Mouse (Mus musculus): ENCODE results near the gene Pcdh8. TPM values are rescaled to one million over a fixed set of nuclear protein-coding genes. Genes with fewer than 3 reads are reported as not detected.

The Pcdh8 gene
- polyA plus RNA-seq (2014; fragmentation: Illumina TruSeq; extraction: RNeasy Lipid Tissue Mini Kit (QIAGEN cat#74804); ENCODE audit: low read depth, low replicate concordance): not detected

DNA sequence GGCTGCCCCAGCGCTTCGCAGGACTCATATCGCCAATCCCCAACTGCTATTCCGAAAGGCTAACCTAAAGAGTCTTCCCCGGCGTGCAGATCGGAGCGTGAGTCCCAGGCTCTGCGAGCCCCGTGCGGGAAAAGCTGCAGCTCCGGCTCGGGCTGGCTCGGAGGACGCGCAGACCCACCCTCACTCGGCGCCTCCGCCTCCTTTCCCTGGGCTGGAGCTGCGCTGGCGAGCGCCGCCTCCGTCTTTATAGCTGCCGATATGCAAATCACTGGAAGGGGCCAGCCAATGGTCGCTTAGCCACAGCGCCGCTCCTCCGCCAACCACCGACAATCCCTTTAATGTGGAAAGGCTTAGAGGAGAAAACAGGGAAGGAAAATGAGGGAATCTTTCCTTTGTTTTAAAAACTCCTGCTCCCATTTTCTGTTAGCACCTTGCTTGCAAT, at the start of gene Pcdh8:
Gene Pcdh8 (minus strand): TSS at position 219 of the 442 bp plus-strand sequence.

Other genes starting within 250 kb of the Pcdh8 start
- gene Sugt1, start 183.6 kb downstream of the Pcdh8 start, polyA plus RNA-seq (2014; fragmentation: Illumina TruSeq; extraction: RNeasy Lipid Tissue Mini Kit (QIAGEN cat#74804); ENCODE audit: low read depth, low replicate concordance): 229 TPM
- gene Cnmd, start 109.1 kb downstream of the Pcdh8 start, polyA plus RNA-seq (2014; fragmentation: Illumina TruSeq; extraction: RNeasy Lipid Tissue Mini Kit (QIAGEN cat#74804); ENCODE audit: low read depth, low replicate concordance): 0.40 TPM
- gene Olfm4, start 212.8 kb upstream of the Pcdh8 start, polyA plus RNA-seq (2014; fragmentation: Illumina TruSeq; extraction: RNeasy Lipid Tissue Mini Kit (QIAGEN cat#74804); ENCODE audit: low read depth, low replicate concordance): 13.4 TPM

Measured in kidney, adult 10 weeks (tissue).